Mouse (Mus musculus) lung, postnatal 10 days (tissue): ENCODE data around the gene Hao2.

Experiments used
- DNase-seq: peaks from one replicate; pipeline ENCODE4 v3.0.0; 2021

Hao2 gene

DNA sequence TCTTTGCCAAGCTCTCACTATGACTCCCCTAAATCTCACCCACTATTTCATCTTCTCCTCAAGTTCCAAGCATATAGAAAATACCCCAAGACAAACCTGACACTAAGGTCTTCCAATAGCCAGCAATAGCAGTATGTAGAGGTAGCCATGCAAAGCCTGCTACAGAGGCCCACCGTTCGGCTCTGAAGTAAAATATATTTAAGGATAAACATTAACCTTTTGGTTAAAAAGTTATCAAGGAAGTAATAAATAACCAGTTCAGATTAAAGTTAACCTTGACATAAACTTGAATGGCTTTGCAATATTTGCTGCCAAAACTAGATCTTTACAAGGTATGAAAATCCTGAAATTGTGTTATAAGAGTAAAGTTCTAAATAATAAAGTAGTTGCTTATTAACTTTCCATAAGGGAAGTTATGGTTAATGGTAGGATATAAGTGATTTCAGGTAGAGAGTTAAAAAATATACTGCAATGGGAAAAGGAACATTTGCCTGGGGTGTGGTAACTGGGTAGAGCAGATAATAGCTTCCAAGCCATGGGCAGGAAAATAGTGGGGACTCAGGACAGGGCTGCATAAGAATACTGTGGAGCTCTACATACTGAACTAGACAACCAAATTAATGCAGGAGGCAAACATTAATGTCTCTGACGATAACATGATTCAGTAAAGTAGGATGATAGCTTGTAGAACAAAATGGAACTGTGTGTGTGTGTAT is at the start of gene Hao2:
TSS of gene Hao2 (minus strand) at position 183 of the 716 bp plus-strand sequence.
- DNase-seq = no peak

DNA sequence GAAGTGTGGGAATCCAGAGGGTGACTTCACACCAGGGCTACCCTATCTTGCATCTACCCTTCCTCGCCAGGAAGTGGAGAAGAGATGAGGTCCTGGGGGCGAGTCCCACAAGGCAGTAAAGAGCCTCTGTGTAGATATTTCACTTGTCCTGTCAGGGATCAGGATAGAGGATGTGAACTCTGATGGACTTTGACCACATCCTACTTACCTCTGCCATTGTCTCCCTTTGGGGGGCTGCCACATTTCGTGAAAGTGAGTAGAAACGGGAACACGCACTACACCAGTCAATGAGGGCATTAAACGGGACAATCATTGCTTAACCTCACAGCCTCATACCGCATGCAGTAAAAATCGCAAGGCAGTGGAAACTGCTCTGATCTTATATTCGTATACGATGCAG is 48.6 kb upstream of the Hao2 start:
- DNase-seq = no peak

DNA sequence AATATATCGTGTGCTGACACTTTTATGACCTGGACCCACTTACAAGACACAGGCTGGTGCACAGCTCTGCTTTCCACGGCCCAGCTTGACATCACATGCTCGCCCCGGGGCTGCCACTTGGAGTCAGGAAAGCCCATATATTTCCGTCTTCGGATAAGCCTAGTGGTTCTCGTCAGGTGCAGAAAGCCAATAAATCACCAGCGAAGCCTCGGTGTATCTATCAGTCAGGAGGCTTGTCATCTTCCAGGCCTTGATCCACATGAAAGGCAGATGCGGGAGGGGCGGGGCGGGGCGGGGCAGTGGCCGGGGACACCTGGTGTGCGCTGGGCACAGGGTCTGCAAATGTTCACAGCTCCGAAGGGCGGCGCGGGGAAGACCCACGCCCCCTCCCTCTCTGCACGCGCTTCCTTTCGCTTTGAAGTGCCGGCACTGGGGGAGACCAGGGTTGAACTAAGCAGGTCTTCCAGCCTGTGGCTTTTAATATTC is 48.1 kb upstream of the Hao2 start:
- DNase-seq = no peak

DNA sequence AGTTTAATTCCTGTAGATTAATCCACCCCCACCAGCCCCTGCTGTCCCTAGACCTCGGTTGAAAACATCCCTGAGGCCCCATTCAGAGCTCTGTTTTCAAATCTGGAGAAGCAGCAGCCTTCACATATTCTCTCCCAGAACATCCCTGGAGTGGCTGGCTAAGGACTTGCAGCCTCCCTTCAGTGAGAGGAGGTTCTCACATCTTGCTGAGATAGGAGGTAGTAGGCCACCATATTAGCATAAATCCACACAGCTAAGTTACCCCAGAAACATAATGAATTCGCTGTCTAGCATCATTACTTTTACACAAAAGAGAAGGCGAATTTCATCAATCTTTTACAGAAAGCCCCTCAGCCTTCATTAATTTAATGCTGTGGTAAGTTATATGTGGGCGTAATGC is 47.2 kb upstream of the Hao2 start:
- DNase-seq = no peak

DNA sequence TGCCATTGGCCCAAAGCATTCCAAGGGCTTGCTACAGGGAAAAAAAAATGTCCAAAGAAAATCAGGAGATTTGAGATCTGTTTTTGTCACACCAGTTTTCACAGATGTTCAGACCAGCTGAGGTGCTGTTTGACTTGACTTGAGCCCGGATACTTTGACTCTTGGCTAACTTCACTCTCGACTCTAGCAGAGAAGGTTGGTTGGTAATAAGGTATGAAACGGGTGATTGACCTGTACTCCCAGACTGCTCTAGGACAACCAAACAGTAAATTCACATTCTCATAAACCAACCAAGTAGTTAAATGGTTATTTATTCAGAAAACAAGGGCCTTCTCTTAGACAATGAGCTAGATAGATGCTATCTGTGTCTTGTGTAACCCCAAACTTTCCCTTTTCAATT is 43.4 kb upstream of the Hao2 start:
- no peak for DNase-seq

DNA sequence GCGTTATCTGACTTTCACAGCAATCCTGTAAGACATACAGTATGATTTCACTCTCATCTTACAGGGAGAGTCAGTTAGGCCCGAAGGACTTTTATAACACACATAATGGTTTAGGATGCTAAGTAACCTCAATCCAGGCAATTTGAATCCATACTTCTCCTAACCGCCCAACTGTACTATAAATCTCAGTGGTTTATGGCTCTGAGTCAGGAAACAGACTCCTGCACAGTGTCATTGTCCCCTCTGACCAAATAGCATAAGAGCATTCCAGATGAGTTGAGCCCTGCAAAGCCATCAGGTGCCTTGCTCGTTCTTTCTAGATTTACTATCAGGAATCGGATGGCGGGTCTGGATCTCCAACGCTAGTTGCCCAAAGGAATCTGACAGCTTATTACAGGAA is 41.6 kb upstream of the Hao2 start:
- DNase-seq = no peak

DNA sequence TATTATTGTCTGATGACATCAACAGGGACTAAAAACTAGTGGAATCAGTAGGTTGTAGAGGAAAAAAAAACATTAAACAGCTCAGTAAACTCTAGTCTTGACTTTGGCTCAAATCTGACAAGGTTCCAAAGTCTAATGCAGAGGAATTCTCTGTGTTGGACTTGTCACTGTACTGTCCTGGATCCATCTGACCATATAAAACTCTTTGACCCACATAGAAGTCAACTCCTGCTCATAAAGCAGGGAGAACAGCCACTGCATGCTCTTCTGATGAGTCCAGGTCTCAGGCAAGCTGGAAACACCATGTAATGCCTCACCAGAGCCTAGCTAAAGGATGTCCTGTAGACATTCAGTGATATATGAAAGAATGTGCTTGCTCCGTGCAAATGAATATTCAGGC is 41.0 kb upstream of the Hao2 start:
- no peak for DNase-seq

DNA sequence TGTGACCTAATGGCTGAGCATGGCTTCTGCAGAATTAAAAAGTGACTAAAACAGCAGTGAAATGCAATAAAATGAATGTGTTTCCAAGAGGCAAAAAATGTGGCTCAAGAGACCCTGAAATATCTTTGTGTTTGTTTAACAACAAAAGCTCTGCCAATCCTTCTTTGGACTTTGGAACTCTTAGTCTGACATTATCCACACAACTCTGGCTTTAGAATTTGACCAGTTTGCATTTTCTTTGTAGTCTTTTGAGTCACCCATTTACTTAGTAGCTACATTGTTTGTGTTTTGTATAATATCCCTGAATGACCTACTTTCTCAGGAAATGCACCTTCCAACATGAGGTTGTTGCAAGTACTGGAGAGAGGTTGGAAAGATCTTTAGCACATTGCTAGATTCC is 39.4 kb upstream of the Hao2 start:
- DNase-seq = no peak

DNA sequence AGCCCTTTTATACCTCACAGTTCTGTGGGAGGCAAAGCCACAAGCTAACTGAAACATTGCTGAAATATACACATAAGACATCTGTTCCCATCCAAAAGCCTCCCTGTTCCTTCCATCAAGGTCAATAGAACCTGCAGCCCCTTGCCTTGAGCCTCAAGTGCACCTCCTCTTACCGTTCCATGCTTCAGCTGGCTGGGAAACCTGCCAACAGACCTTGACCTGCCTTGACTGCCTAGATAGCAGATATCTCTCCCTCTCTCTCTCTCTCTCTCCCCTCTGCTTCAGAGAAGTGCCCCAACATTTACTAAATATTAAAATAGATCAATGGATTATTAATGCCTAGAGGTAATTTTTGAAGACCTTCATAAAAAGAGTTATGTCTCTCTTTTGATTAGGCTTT is 38.8 kb upstream of the Hao2 start:
- no peak for DNase-seq

DNA sequence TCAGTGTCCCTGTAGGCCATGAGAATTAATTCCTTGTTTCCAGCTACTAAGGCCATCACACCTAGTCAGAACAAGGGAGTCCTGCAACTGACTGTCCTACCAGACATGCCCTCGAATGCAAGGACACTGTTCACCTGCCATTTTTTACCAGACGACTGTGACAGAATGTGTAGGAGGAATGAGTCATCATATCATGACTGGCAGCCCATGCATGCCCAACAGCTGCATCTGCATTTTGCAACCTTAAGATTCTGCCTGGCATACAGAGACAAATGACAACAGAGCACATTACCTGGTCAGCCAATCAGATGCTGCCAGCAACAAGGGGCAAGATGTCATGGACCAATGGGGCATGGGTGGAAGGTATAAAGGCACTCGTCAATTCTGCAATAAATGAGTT is 27.4 kb upstream of the Hao2 start:
- DNase-seq = no peak

DNA sequence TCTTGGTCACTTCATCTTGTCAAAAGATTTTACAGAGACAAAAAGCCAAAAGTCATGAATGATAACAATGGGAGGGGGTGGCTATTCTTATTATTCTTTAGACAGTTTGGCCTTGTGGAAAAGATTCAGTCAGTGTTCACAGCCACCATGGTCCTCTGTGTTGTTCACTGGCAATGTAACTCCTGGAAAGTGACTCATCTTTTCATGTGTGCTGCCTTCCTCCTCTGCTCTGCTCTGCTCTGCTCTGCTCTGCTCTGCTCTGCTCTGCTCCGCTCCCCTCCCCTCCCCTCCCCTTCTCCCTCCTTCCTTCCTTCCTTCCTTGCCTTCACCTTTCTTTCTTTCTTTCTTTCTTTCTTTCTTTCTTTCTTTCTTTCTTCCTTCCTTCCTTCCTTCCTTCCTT is 24.2 kb upstream of the Hao2 start:
- DNase-seq = no peak

DNA sequence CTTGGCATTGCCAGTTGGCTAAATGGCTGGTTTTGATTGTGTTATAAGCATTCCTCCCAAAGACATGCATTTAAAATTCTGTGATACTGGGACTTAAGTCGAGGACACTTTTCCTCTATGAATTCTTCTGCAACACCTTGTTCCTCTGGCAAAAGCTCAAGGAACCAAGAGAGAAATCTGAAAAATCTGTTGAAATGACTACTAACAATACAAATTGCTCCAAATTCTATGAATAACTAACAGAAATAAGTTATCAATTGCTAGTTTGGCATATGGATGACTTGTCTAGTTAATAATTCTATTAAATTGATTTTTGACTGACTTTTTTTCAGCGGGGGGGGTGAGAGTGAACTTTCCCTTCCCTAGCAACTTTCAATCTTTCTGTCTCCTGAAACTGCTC is 23.8 kb upstream of the Hao2 start:
- no peak for DNase-seq

DNA sequence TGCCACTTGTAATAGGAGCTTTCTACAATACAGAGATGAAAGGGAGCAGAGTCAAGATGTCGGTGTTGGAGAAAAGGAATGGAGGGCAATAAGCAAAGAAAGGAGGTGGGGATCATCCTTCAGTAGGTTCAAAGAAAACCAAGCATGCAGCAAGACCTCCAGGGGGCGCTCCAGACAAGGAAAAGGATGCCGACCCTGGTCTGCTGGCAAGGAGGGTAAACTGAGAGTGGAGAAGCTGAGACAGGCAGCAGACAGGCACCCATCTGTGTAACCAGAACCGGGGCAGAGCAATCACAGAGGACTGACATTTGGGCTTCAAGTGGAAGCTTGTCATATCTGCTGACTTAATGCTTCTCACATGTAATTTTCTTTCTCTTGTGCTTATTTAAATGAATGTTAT is 22.6 kb upstream of the Hao2 start:
- DNase-seq = peak; percentile 51

DNA sequence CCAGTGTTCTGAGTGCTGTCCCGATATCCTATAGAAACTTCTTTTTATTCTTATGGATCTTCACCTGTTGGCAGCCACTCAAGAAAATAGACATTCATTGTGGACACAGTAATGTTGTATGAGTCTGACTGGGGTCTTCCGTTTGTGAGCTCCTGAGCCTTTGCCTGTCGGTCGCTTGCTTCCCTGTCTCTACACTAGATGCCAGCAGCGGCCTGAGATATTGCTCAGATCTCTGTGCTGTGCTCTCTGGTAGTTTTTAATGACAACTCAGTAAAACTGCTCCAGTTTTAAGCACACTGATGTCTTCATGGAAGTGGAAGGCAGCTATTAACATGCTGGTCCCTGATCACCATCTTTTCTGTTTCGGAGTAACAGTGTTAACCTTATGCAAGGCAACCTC is 20.6 kb upstream of the Hao2 start:
- no peak for DNase-seq

DNA sequence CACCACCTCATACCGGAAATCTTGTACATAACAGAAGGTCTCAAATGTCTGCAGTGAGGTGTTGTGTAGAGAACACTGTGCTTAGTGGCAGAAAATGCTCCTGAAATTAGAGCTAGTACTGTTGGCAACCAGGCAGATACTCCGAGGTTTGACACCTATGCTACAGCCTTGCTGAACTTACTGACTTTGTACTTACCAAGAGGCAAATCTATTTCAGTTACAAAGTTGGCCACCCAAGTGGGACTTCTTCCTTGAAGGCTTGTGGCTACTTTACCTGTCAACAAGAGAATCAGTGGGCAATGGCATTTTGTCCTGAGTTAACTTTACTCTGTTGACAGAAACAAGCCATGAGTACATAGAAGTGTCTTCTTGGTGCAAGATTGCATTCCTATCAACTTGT is 4.6 kb upstream of the Hao2 start:
- DNase-seq = no peak

DNA sequence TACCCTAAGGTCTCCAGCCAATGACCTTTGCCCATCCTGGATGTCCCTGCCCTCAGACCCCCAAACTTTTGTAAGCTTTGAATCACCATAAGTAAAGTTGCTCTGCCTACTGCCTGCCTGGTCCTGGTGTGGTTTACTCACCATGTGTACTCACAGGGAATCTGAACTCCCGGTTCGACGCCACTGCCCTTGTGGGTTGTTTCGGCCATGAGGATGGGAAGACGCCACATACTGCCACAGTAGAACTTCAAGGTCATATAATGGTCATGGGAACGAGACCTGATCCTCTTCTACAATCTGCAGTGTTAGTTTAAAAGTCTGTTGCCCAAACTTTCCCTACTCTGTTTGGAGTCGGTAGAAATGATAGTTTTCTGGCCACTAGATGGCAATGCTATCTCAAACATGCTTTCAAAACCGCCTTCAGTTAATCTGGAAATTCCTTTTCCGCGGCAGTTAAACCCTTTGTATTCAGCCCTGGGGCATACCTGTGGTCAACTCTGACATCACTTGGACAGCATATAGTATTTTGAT is 2.1 kb upstream of the Hao2 start:
- DNase-seq = peak; percentile 3

DNA sequence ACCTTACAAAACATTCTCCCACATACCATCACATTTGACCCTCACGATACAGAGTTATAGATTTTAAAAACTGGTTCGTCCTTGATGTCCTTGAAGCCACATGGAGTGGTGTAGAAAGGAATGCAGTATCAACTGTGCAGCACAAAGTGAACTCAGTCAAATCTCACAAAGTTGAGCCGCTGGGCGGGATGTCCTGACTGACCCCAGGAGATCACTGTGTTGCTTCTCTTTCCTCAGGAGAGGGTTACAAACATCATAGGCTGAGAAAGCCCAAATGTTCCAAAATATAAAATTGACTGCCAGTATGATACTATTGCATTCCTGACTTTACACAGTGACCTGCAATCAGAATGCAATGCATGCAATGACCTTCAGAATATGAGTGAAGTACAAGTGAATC is 2.6 kb downstream of the Hao2 start:
- no peak for DNase-seq

DNA sequence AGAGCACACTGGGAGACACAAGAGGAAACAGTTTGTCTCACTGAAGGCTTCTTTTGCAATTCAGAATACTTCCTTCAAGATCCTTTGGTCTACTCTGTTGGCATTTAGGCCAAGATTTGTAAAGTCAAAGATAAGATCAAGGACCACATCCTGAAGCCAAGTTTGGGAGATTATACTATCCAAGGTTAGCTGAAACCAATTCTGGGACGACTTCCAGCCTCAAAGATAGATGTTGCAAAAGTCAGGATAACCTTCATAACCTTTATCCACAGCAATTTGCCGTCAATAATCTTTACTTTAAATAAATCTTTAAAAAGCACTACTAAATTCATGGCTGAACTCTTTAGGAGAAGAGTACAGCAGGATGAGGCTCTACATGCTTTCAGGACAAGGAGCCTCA is 4.8 kb downstream of the Hao2 start:
- DNase-seq = no peak

DNA sequence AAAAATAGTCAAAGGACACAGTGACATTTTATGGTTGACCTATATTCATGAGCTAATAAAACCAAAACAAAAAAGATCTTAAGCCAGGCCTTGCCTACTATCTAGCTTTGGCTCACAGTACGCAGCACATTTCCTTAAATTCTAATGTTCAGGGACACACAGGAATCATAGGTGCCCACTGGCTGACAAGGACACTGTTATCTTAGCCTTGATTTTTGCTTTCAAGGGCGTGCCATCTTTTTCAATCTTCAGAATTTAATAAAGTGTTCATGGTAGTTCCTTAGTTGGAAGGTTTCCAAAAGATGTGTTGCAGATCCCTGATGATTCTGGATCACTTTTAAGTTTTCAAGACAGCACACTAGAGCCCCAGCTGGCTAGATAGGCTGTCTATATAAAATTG is 12.2 kb downstream of the Hao2 start:
- DNase-seq = no peak

DNA sequence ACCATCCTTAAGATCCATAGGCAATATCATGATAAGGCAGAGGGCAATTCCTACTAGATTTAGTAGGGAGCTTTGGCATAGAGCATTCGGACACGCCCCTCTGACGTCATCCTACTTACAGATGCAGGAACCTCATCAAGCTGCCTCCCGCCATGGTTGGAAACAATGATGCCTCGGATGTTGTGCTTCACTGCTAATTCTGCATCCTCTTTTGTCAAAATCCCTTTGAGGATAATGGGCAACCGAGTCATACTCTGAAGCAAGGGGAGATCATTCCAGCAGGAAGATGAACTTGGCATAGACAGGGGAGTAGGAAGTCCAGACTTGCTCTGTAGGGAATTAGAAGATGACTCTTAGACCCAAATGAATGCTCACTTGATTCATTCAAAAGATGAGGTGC is 12.8 kb downstream of the Hao2 start:
- DNase-seq = no peak

DNA sequence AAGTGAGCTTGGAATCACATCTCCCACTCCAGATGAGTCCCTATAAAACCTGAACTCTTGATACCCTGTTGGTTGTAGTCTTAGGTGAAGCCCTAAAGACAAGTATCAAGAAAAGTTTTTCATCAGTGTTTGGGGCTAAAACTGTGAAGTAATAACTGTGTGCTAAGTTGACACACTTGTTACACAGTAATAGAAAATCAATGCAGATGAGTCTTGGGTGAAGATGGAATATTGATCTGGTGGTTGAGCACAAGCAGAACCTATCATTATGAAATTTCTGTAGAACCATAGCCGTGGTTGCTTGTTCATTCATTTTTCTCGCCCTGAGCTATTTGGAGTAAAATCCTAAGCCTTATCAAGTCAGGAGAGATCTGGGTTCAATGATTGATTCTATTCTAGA is 24.8 kb downstream of the Hao2 start:
- no peak for DNase-seq

DNA sequence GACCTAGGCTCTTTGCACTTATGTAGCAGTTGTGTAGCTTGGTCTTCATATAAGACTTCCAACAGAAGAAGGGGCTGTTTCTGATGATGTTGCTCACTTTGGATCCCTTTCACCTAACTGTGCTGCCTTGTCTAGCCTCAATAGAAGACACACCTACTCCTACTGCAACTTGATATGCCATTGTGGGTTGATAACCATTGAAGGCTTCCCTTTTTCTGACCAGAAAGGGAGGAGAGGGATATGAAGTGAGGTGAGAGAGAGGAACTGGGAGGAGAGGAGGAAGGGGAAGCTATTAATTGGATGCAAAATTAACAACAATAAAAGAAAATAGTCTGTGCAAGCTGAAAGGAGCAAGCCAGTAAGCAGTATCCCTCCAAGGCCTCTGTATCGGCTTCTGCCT is 30.2 kb downstream of the Hao2 start:
- no peak for DNase-seq

DNA sequence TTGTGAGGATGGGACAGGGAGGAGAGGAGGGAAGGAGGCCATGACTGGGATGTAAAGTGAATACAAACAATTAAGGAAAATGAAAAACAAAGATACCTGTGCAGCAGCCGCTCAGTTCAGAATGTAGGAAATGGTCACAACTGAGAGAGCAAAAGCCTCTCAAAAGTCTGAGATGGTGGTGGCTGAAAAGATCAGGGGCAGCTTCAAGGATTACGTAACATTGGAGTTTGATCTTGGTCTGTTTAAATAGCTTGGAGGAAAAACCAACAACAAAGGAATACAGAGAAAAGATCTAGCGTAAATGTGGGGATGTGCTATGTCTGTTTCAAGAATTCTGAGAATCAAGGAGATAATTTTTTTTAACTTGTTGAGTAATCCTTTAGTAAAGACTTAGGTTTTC is 33.5 kb downstream of the Hao2 start, which contains the start of gene Hsd3b1:
TSS of gene Hsd3b1 (minus strand) at position 219 of the 400 bp plus-strand sequence.
- DNase-seq = no peak

DNA sequence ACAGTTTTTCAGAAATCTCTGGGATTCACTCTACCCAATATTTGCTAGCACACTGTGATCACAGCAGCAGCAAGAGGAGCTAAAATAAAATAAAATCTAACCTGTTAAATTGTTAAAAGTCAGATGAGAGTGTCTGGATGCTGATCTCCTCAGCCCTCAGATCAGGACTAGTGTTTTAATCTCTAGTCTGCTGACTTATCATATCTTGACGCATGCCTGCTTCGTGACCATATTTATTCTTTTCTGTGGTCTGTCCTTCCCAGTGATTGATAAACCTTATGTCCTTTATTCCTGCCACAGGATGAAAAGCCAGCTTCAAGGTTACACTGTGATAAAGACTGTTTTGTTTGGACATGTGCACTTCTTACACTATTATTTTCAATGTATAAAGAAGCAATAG is 35.0 kb downstream of the Hao2 start:
- DNase-seq = no peak

DNA sequence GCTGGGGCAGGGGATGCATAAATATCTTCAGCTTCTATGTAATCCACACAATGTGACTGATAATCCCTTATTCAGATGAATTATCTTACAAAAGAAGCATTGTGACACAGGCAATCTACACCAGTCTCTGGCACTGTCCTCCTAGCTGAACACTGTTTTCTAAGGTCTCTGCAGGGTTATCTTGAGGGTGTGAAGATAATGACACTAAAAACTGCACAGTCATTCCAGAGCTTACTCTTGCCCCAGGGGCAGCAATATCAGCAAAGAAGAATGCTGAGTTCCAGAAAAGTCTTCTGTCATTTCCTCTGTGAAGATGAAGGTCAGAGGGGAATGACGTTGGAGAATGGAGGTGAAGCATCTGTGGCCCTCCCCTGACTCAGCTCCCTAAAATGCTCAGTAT is 36.1 kb downstream of the Hao2 start:
- no peak for DNase-seq
